Comparison of ENCODE assay signal across 8 mouse cellular contexts in the genomic region with DNA sequence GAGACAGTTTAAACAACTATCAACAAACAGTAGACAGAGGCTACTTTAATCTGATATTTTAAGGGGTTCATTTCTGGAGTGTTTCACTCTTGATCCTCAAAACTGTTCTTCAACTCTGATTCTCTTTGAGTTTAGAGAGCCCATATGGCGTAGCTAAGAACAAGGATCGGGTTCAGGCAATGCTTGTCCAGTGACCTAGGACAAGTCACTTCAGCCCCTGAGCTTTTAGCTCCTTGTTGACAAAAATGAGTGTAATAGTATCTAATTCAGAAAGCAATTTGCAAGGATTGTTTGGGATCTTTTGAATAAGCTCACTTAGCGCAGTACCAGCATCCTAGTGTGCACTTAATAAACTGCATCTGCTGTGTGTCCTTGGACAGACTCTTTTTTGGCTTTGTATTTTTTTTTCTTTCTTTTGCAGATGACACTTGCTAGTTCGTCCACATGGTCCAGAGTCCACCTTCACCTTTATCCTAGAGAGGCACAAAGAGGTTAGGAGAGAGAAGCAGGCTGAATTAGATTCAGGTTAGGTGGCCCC. TPM values are rescaled to one million over a fixed set of nuclear protein-coding genes. Genes with fewer than 3 reads are reported as not detected.
DNase-seq lines count a peak whose midpoint lies in the region; ATAC-seq and TF ChIP-seq lines count a peak whose summit lies in the region.

No protein-coding gene starts in this region.

- H3K36me3 ChIP-seq in thymus, adult 2 months (ENCODE audit: control insufficient read depth, insufficient read depth, low read length), result no peaks in the 10 kb centered on the region
- H3K36me3 ChIP-seq in liver, embryonic 13.5 days, result no peaks in the 10 kb centered on the region

- DNase-seq in cerebellum, adult 2 months, result peak in 1 of 2 experiments; percentile 9
- DNase-seq in cerebellum, adult 11-12 months, result no peak
- no peak for DNase-seq in thymus, adult 2 months
- no peak for DNase-seq in thymus, postnatal 4 days
- DNase-seq in liver, embryonic 13.5 days, result peak; percentile 8
- no peak for DNase-seq in retina, embryonic 14.5 days (ENCODE audit: low spot score)
- no peak for DNase-seq in embryo, embryonic 9.5 days (ENCODE audit: extremely low spot score)
- no peak for DNase-seq in left cerebral cortex, adult 11 months (ENCODE audit: low spot score)

- no peak for ATAC-seq in liver, embryonic 13.5 days (ENCODE audit: low read depth)

- TF ChIP-seq CTCF in cerebellum, adult 2 months (IDR thresholded peaks at IDR 0.05; ENCODE audit: borderline replicate concordance, insufficient read depth, low read depth, low read length), result no peak
- TF ChIP-seq CTCF in thymus, adult 2 months (IDR thresholded peaks at IDR 0.05; ENCODE audit: borderline replicate concordance, control insufficient read depth, extremely low read depth, insufficient read depth, low read length, poor library complexity), result no peak

- H3K4me1 ChIP-seq in cerebellum, adult 2 months (ENCODE audit: control insufficient read depth, insufficient read depth, low read length), result no peaks in the 10 kb centered on the region; the same call in 1 of the 2 replicates
- H3K4me1 ChIP-seq in thymus, adult 2 months (replicated peaks; ENCODE audit: control insufficient read depth, insufficient read depth, low read length), result peaks cover 4% of the 10 kb centered on the region; the same call in 1 of the 2 replicates
- H3K4me1 ChIP-seq in liver, embryonic 13.5 days (replicated peaks), result peaks cover 14% of the 10 kb centered on the region

- peak overlapping the region; percentile 77; the same call in 1 of the 2 replicates for H3K27ac ChIP-seq in cerebellum, adult 2 months (ENCODE audit: insufficient read depth, low read length)
- no peak overlapping the region for H3K27ac ChIP-seq in thymus, adult 2 months (ENCODE audit: control insufficient read depth, insufficient read depth, low read length)
- peak overlapping the region; percentile 85 for H3K27ac ChIP-seq in liver, embryonic 13.5 days

- H3K4me2 ChIP-seq in liver, embryonic 13.5 days, result peak overlapping the region; percentile 79

- no peak for TF ChIP-seq POLR2A in cerebellum, adult 2 months (IDR thresholded peaks at IDR 0.05; ENCODE audit: borderline replicate concordance, insufficient read depth, low read length)
- no peak for TF ChIP-seq POLR2A in thymus, adult 2 months (IDR thresholded peaks at IDR 0.05; ENCODE audit: control insufficient read depth, extremely low read depth, insufficient read depth, low read length, poor library complexity)

- H3K9ac ChIP-seq in liver, embryonic 13.5 days, result peak overlapping the region; percentile 94

- no peaks in the 10 kb centered on the region for H3K9me3 ChIP-seq in liver, embryonic 13.5 days (replicated peaks)

- no peaks in the 10 kb centered on the region for H3K27me3 ChIP-seq in cerebellum, adult 2 months (ENCODE audit: control insufficient read depth, insufficient read depth, low read length)
- no peaks in the 10 kb centered on the region for H3K27me3 ChIP-seq in thymus, adult 2 months (ENCODE audit: control insufficient read depth, insufficient read depth, low read length)
- no peaks in the 10 kb centered on the region for H3K27me3 ChIP-seq in liver, embryonic 13.5 days

- peak overlapping the region; percentile 81 for H3K4me3 ChIP-seq in cerebellum, adult 2 months (replicated peaks; ENCODE audit: insufficient read depth, low read depth, low read length)
- peak overlapping the region; percentile 77 for H3K4me3 ChIP-seq in thymus, adult 2 months (ENCODE audit: control insufficient read depth, insufficient read depth, low read length)
- peak overlapping the region; percentile 91 for H3K4me3 ChIP-seq in liver, embryonic 13.5 days (replicated peaks)

- 27% methylated on average over 4 of the region's 4 CpGs for WGBS in cerebellum, adult 2 months
- WGBS in thymus, adult 2 months, result 44% methylated on average over 4 of the region's 4 CpGs
- 40% methylated on average over 4 of the region's 4 CpGs for WGBS in liver, embryonic 13.5 days (ENCODE audit: insufficient replicate concordance)

RNA-seq across cellular contexts. Expression of a gene that starts 0.6 kb away (rescaled TPM):
- polyA plus RNA-seq in cerebellum, adult 2 months (2012; rRNA removed), result 12.1 and 12.4 TPM in 2 replicates
- 13.8 and 14.0 TPM in 2 replicates for polyA plus RNA-seq in thymus, adult 2 months (2012; rRNA removed)
- polyA plus RNA-seq in liver, embryonic 13.5 days (2015; fragmentation: Nextera tagmentation; extraction: Ambion mirVana), result 5.1 and 5.4 TPM in 2 replicates

RNA-seq across cellular contexts. Expression of a gene that starts 28.8 kb away (rescaled TPM):
- polyA plus RNA-seq in cerebellum, adult 2 months (2012; rRNA removed), result 86.0 and 97.4 TPM in 2 replicates
- 201 and 214 TPM in 2 replicates for polyA plus RNA-seq in thymus, adult 2 months (2012; rRNA removed)
- 16.0 and 16.3 TPM in 2 replicates for polyA plus RNA-seq in liver, embryonic 13.5 days (2015; fragmentation: Nextera tagmentation; extraction: Ambion mirVana)

RNA-seq across cellular contexts. Expression of a gene that starts 59.9 kb away (rescaled TPM):
- 8.9 and 9.7 TPM in 2 replicates for polyA plus RNA-seq in cerebellum, adult 2 months (2012; rRNA removed)
- polyA plus RNA-seq in thymus, adult 2 months (2012; rRNA removed), result 3.2 and 4.0 TPM in 2 replicates
- polyA plus RNA-seq in liver, embryonic 13.5 days (2015; fragmentation: Nextera tagmentation; extraction: Ambion mirVana), result 13.3 and 15.2 TPM in 2 replicates
